Mouse (Mus musculus) CH12.LX (cell line): ENCODE data around the gene Tnk1. TPM values are rescaled to one million over a fixed set of nuclear protein-coding genes. Genes with fewer than 3 reads are reported as not detected.

Source experiments
- DNase-seq: peaks from one replicate; pipeline ENCODE4 v3.0.0-alpha.2; 2013; ENCODE audit errors: extremely low read depth
- H3K27ac ChIP-seq: 2 replicates; pipeline ENCODE4 v1.5.1; 2012; ENCODE audit warnings: low read depth, mild to moderate bottlenecking, control low read depth, moderate library complexity; ENCODE audit not compliant: insufficient read depth
- H3K27me3 ChIP-seq: replicated peaks from 2 replicates; pipeline ENCODE3; 2012; ENCODE audit warnings: inconsistent platforms
- H3K36me3 ChIP-seq, 2 experiments: replicated peaks in 1 of 2; 2 replicates each; pipeline versions ENCODE3 to v1.6.1; 2012; ENCODE audit warnings: inconsistent platforms in 1 of 2, low read length in 1 of 2, mild to moderate bottlenecking in 1 of 2, mixed read lengths in 1 of 2, moderate library complexity in 1 of 2; ENCODE audit not compliant: control insufficient read depth in 1 of 2, insufficient read depth in 1 of 2
- H3K4me1 ChIP-seq, 2 experiments: 2 replicates each; pipeline ENCODE4 v1.6.1; 2012; ENCODE audit warnings: inconsistent platforms in 1 of 2, moderate library complexity in 1 of 2; ENCODE audit not compliant: insufficient read depth in 2 of 2, control insufficient read depth in 1 of 2
- H3K4me2 ChIP-seq: 2 replicates; pipeline ENCODE4 v1.6.1; 2012; ENCODE audit warnings: low read depth, mild to moderate bottlenecking, control low read depth; ENCODE audit not compliant: poor library complexity, insufficient read depth, severe bottlenecking
- H3K4me3 ChIP-seq, 3 experiments: fragments of 150-350 bp in 1 of 3; sonication (generic) in 1 of 3; replicated peaks in 1 of 3; 2 replicates each; pipeline versions ENCODE3 to v1.5.1; 2011 to 2012; ENCODE audit warnings: low read depth in 2 of 3, low read length in 2 of 3, mild to moderate bottlenecking in 2 of 3, moderate library complexity in 2 of 3, control low read depth in 1 of 3, improper control_type of control experiment in 1 of 3, inconsistent platforms in 1 of 3, mixed read lengths in 1 of 3; ENCODE audit not compliant: poor library complexity in 1 of 3
- H3K79me2 ChIP-seq: replicated peaks from 2 replicates; pipeline ENCODE4 v1.6.1; 2012; ENCODE audit warnings: mild to moderate bottlenecking, moderate library complexity; ENCODE audit not compliant: control insufficient read depth, poor library complexity, insufficient read depth, severe bottlenecking; ENCODE audit errors: extremely low read depth
- H3K9ac ChIP-seq: 2 replicates; pipeline ENCODE4 v1.6.1; 2012; ENCODE audit warnings: low read depth, mild to moderate bottlenecking, control low read depth, moderate library complexity; ENCODE audit not compliant: insufficient read depth
- H3K9me3 ChIP-seq: replicated peaks from 2 replicates; pipeline ENCODE3; 2012; ENCODE audit warnings: low read length, inconsistent platforms, mixed read lengths
- CHD2 ChIP-seq: IDR thresholded peaks from 2 replicates; pipeline ENCODE4 v1.6.1; 2011; ENCODE audit warnings: low read length, improper control_type of control experiment
- CTCF ChIP-seq, 2 experiments: IDR thresholded peaks in 1 of 2; conservative IDR thresholded peaks in 1 of 2; 2 replicates each; pipeline ENCODE4 v1.5.1; 2011 to 2012; ENCODE audit warnings: low read depth in 2 of 2, low read length in 2 of 2, improper control_type of control experiment in 1 of 2, inconsistent platforms in 1 of 2, mild to moderate bottlenecking in 1 of 2, moderate library complexity in 1 of 2
- E2F4 ChIP-seq: IDR thresholded peaks from 2 replicates; pipeline ENCODE4 v1.6.1; 2011; ENCODE audit warnings: low read depth, low read length, improper control_type of control experiment; ENCODE audit not compliant: insufficient replicate concordance
- ETS1 ChIP-seq: conservative IDR thresholded peaks from 2 replicates; pipeline ENCODE4 v1.6.1; 2012; ENCODE audit warnings: low read depth, mild to moderate bottlenecking, inconsistent platforms, low read length, improper control_type of control experiment, moderate library complexity
- HCFC1 ChIP-seq: IDR thresholded peaks from 2 replicates; pipeline ENCODE4 v1.6.1; 2012; ENCODE audit warnings: low read depth, mild to moderate bottlenecking, inconsistent platforms, low read length, improper control_type of control experiment
- IRF4 ChIP-seq: IDR thresholded peaks from 2 replicates; pipeline ENCODE4 v1.6.1; 2014; ENCODE audit warnings: low read depth, mild to moderate bottlenecking, inconsistent platforms, low read length, improper control_type of control experiment
- JUN ChIP-seq: IDR thresholded peaks from 2 replicates; pipeline ENCODE4 v1.6.1; 2011; ENCODE audit warnings: low read depth, mild to moderate bottlenecking, low read length, improper control_type of control experiment, moderate library complexity; ENCODE audit not compliant: insufficient read depth
- RAD21 ChIP-seq: IDR thresholded peaks from 2 replicates; pipeline ENCODE4 v1.6.1; 2011; ENCODE audit warnings: low read depth, mild to moderate bottlenecking, low read length, improper control_type of control experiment, moderate library complexity
- SIN3A ChIP-seq: IDR thresholded peaks from 2 replicates; pipeline ENCODE4 v1.6.1; 2012; ENCODE audit warnings: low read length, improper control_type of control experiment, inconsistent platforms
- SMC3 ChIP-seq: IDR thresholded peaks from 2 replicates; pipeline ENCODE4 v1.6.1; 2011; ENCODE audit warnings: low read depth, low read length, improper control_type of control experiment
- TBP ChIP-seq: conservative IDR thresholded peaks from 2 replicates; pipeline ENCODE4 v1.6.1; 2011; ENCODE audit warnings: low read depth, low read length, improper control_type of control experiment
- USF2 ChIP-seq: conservative IDR thresholded peaks from 2 replicates; pipeline ENCODE4 v1.6.1; 2011; ENCODE audit warnings: low read depth, low read length, improper control_type of control experiment
- dilution Hi-C: fragments of 300-500 bp; cut with MboI; formaldehyde crosslinking; loops from 2 replicates; pipeline ENCODE4 v1.14.3; 2020; ENCODE audit warnings: low sequenced_read_pairs; ENCODE audit not compliant: extremely low pct_unique_long_range_greater_than_20kb, extremely low pct_ligation_motif_present
- in situ Hi-C: fragments of 300-500 bp; cut with MboI; formaldehyde crosslinking; loops from 3 replicates; pipeline ENCODE4 v1.14.3; 2019; ENCODE audit warnings: low sequenced_read_pairs, low pct_ligation_motif_present, low pct_unique_long_range_greater_than_20kb, mixed read lengths
- polyA plus RNA-seq: library from polyadenylated mRNA; unstranded; fragments of >175 nt; gene quantifications from 2 replicates; pipeline ENCODE4 v1.2.1, GENCODE M21; 2012; ENCODE audit warnings: low read depth; ENCODE audit not compliant: insufficient read length
- total RNA-seq, 2 experiments: library from RNA; depleted of rRNA; stranded (reverse); fragments of 300-350 nt in 1 of 2; fragments of >200 nt in 1 of 2; gene quantifications; 2 replicates each; pipeline ENCODE4 v1.2.3; 2012 to 2014

Tnk1 gene
- total and polyA plus RNA-seq, 3 experiments, result 0.13 to 0.30 TPM; not detected in 1

- DNase-seq, result no peak
- TF ChIP-seq CTCF (conservative IDR thresholded peaks at IDR 0.05 in 1 of 2, IDR thresholded peaks at IDR 0.05 in 1 of 2; ENCODE audit: low read depth in 2 of 2, low read length in 2 of 2), result no peak
- TF ChIP-seq SIN3A, result no peak
- no peak for TF ChIP-seq RAD21
- TF ChIP-seq IRF4, result no peak
- no peak for TF ChIP-seq E2F4
- no peak for TF ChIP-seq TBP
- TF ChIP-seq CHD2, result no peak
- TF ChIP-seq JUN, result no peak
- no peak for TF ChIP-seq HCFC1
- H3K4me2 ChIP-seq, result no peak overlapping the region
- H3K4me3 ChIP-seq, result no peak overlapping the region
- no peak overlapping the region for H3K9ac ChIP-seq
- peaks cover 21 to 83% of the 10 kb centered on the region in 2 experiments for H3K36me3 ChIP-seq
- dilution Hi-C loops (no loop called here), in situ Hi-C loops (loop anchor here (5.0 kb wide), 1 partner anchor 34 kb away; no protein-coding TSS in a partner anchor)
- peaks cover 16 to 32% of the 10 kb centered on the region in 2 experiments for H3K4me1 ChIP-seq
- peaks cover 10% of the 10 kb centered on the region for H3K9me3 ChIP-seq
- no peak overlapping the region for H3K27ac ChIP-seq
- no peaks in the 10 kb centered on the region for H3K27me3 ChIP-seq
- no peaks in the 10 kb centered on the region for H3K79me2 ChIP-seq
Measured at GRCm38 (mm10) chr11:69883527-69884151, 25.1 kb upstream of the Tnk1 start.

- H3K4me3 ChIP-seq, result no peak overlapping the region
- in situ Hi-C loops, result loop anchor here (5.0 kb wide), 1 partner anchor 34 kb away; no protein-coding TSS in a partner anchor
- peaks cover 10% of the 10 kb centered on the region for H3K9me3 ChIP-seq
- no peaks in the 10 kb centered on the region for H3K79me2 ChIP-seq
- no peak for TF ChIP-seq USF2
- TF ChIP-seq CTCF (conservative IDR thresholded peaks at IDR 0.05 in 1 of 2, IDR thresholded peaks at IDR 0.05 in 1 of 2; ENCODE audit: low read depth in 2 of 2, low read length in 2 of 2), result peak; percentile 58 to 68; a peak in 3 of 4 replicates
- TF ChIP-seq E2F4, result no peak
- TF ChIP-seq RAD21, result peak; percentile 51
- no peak for TF ChIP-seq ETS1
- TF ChIP-seq SMC3, result peak; percentile 47
- no peak overlapping the region for H3K4me2 ChIP-seq
- DNase-seq, result peak; percentile 60
- H3K36me3 ChIP-seq, result peaks cover 21 to 80% of the 10 kb centered on the region in 2 experiments
- dilution Hi-C loops, result no loop called here
- H3K4me1 ChIP-seq, result peaks cover 21 to 38% of the 10 kb centered on the region in 2 experiments
- no peaks in the 10 kb centered on the region for H3K27me3 ChIP-seq
- H3K9ac ChIP-seq, result no peak overlapping the region
- H3K27ac ChIP-seq, result no peak overlapping the region
Measured at GRCm38 (mm10) chr11:69883066-69883465, 24.5 kb upstream of the Tnk1 start.
